Mouse (Mus musculus): ENCODE results near the gene Fam168a. TPM values are rescaled to one million over a fixed set of nuclear protein-coding genes. Genes with fewer than 3 reads are reported as not detected.

Fam168a gene
- polyA plus RNA-seq, 1 experiment from 2014 or later, result 36.3 TPM

GRCm38 (mm10) chr7:100674941-100675340 is 31.5 kb upstream of the Fam168a start:
- H3K9me3 ChIP-seq (ENCODE audit: control insufficient read depth, low read length), result no peaks in the 10 kb centered on the region
- no peak overlapping the region for H3K4me3 ChIP-seq (ENCODE audit: low read depth, low read length)
- no peak for ATAC-seq (ENCODE audit: low FRiP score)
- no peak overlapping the region for H3K27ac ChIP-seq (ENCODE audit: low read depth, low read length)
- WGBS, result 94% methylated on average over 2 of the region's 2 CpGs
- H3K27me3 ChIP-seq (ENCODE audit: control insufficient read depth, insufficient read depth, low read length), result no peaks in the 10 kb centered on the region
- H3K4me2 ChIP-seq, result no peak overlapping the region
- no peaks in the 10 kb centered on the region for H3K36me3 ChIP-seq (ENCODE audit: control insufficient read depth, insufficient read depth, low read length)
- no peak overlapping the region for H3K9ac ChIP-seq (ENCODE audit: low read length)
- H3K4me1 ChIP-seq (ENCODE audit: control insufficient read depth, insufficient read depth, low read length), result no peaks in the 10 kb centered on the region
- no peak for DNase-seq (ENCODE audit: low spot score, missing footprints)

GRCm38 (mm10) chr7:100678052-100678451 is 28.4 kb upstream of the Fam168a start:
- ATAC-seq (ENCODE audit: low FRiP score) (no peak), DNase-seq (ENCODE audit: low spot score, missing footprints) (no peak)
- Histone ChIP-seq H3K36me3 (ENCODE audit: control insufficient read depth, insufficient read depth, low read length) (no peaks in the 10 kb centered on the region), H3K9ac (ENCODE audit: low read length) (no peak overlapping the region), H3K27ac (ENCODE audit: low read depth, low read length) (no peak overlapping the region), H3K9me3 (ENCODE audit: control insufficient read depth, low read length) (no peaks in the 10 kb centered on the region), H3K4me2 (no peak overlapping the region), H3K4me3 (ENCODE audit: low read depth, low read length) (no peak overlapping the region), H3K27me3 (ENCODE audit: control insufficient read depth, insufficient read depth, low read length) (no peaks in the 10 kb centered on the region), H3K4me1 (ENCODE audit: control insufficient read depth, insufficient read depth, low read length) (no peaks in the 10 kb centered on the region)
- WGBS, result 81% methylated on average over 5 of the region's 5 CpGs

- Histone ChIP-seq H3K9ac (ENCODE audit: low read length) (no peak overlapping the region), H3K4me1 (ENCODE audit: control insufficient read depth, insufficient read depth, low read length) (no peaks in the 10 kb centered on the region), H3K27ac (ENCODE audit: low read depth, low read length) (no peak overlapping the region), H3K4me3 (ENCODE audit: low read depth, low read length) (no peak overlapping the region), H3K27me3 (ENCODE audit: control insufficient read depth, insufficient read depth, low read length) (no peaks in the 10 kb centered on the region), H3K9me3 (ENCODE audit: control insufficient read depth, low read length) (no peaks in the 10 kb centered on the region), H3K4me2 (no peak overlapping the region), H3K36me3 (ENCODE audit: control insufficient read depth, insufficient read depth, low read length) (no peaks in the 10 kb centered on the region)
- ATAC-seq (ENCODE audit: low FRiP score) (no peak), DNase-seq (ENCODE audit: low spot score, missing footprints) (no peak)
- 71% methylated on average over 15 of the region's 15 CpGs for WGBS
Measured at GRCm38 (mm10) chr7:100678948-100679880, 27.2 kb upstream of the Fam168a start.

GRCm38 (mm10) chr7:100681132-100681531 is 25.3 kb upstream of the Fam168a start:
- Histone ChIP-seq H3K9ac (ENCODE audit: low read length) (no peak overlapping the region), H3K36me3 (ENCODE audit: control insufficient read depth, insufficient read depth, low read length) (no peaks in the 10 kb centered on the region), H3K4me3 (ENCODE audit: low read depth, low read length) (no peak overlapping the region), H3K4me2 (no peak overlapping the region), H3K27me3 (ENCODE audit: control insufficient read depth, insufficient read depth, low read length) (no peaks in the 10 kb centered on the region), H3K4me1 (ENCODE audit: control insufficient read depth, insufficient read depth, low read length) (no peaks in the 10 kb centered on the region), H3K27ac (ENCODE audit: low read depth, low read length) (no peak overlapping the region), H3K9me3 (ENCODE audit: control insufficient read depth, low read length) (no peaks in the 10 kb centered on the region)
- 64% methylated on average over 5 of the region's 5 CpGs for WGBS
- ATAC-seq (ENCODE audit: low FRiP score) (no peak), DNase-seq (ENCODE audit: low spot score, missing footprints) (no peak)

- no peak for DNase-seq (ENCODE audit: low spot score, missing footprints)
- no peak for ATAC-seq (ENCODE audit: low FRiP score)
- WGBS, result 86% methylated on average over 1 of the region's 1 CpGs
- Histone ChIP-seq H3K27ac (ENCODE audit: low read depth, low read length) (no peak overlapping the region), H3K4me3 (ENCODE audit: low read depth, low read length) (no peak overlapping the region), H3K4me2 (no peak overlapping the region), H3K27me3 (ENCODE audit: control insufficient read depth, insufficient read depth, low read length) (no peaks in the 10 kb centered on the region), H3K9ac (ENCODE audit: low read length) (no peak overlapping the region), H3K9me3 (ENCODE audit: control insufficient read depth, low read length) (no peaks in the 10 kb centered on the region), H3K4me1 (ENCODE audit: control insufficient read depth, insufficient read depth, low read length) (no peaks in the 10 kb centered on the region), H3K36me3 (ENCODE audit: control insufficient read depth, insufficient read depth, low read length) (no peaks in the 10 kb centered on the region)
Measured at GRCm38 (mm10) chr7:100683241-100683640, 23.2 kb upstream of the Fam168a start.

GRCm38 (mm10) chr7:100684081-100684480 is 22.4 kb upstream of the Fam168a start:
- DNase-seq (ENCODE audit: low spot score, missing footprints), result no peak
- H3K4me1 ChIP-seq (ENCODE audit: control insufficient read depth, insufficient read depth, low read length), result no peaks in the 10 kb centered on the region
- no peaks in the 10 kb centered on the region for H3K36me3 ChIP-seq (ENCODE audit: control insufficient read depth, insufficient read depth, low read length)
- H3K27ac ChIP-seq (ENCODE audit: low read depth, low read length), result no peak overlapping the region
- no peaks in the 10 kb centered on the region for H3K27me3 ChIP-seq (ENCODE audit: control insufficient read depth, insufficient read depth, low read length)
- H3K4me3 ChIP-seq (ENCODE audit: low read depth, low read length), result no peak overlapping the region
- no peak overlapping the region for H3K4me2 ChIP-seq
- no peaks in the 10 kb centered on the region for H3K9me3 ChIP-seq (ENCODE audit: control insufficient read depth, low read length)
- no peak overlapping the region for H3K9ac ChIP-seq (ENCODE audit: low read length)
- no peak for ATAC-seq (ENCODE audit: low FRiP score)
- 74% methylated on average over 5 of the region's 5 CpGs for WGBS

- H3K27ac ChIP-seq (ENCODE audit: low read depth, low read length), result no peak overlapping the region
- H3K4me2 ChIP-seq, result no peak overlapping the region
- H3K4me3 ChIP-seq (ENCODE audit: low read depth, low read length), result no peak overlapping the region
- H3K27me3 ChIP-seq (ENCODE audit: control insufficient read depth, insufficient read depth, low read length), result no peaks in the 10 kb centered on the region
- ATAC-seq (ENCODE audit: low FRiP score), result no peak
- H3K4me1 ChIP-seq (ENCODE audit: control insufficient read depth, insufficient read depth, low read length), result no peaks in the 10 kb centered on the region
- DNase-seq (ENCODE audit: low spot score, missing footprints), result peak; percentile 94
- WGBS, result 62% methylated on average over 7 of the region's 7 CpGs
- no peak overlapping the region for H3K9ac ChIP-seq (ENCODE audit: low read length)
- no peaks in the 10 kb centered on the region for H3K9me3 ChIP-seq (ENCODE audit: control insufficient read depth, low read length)
- no peaks in the 10 kb centered on the region for H3K36me3 ChIP-seq (ENCODE audit: control insufficient read depth, insufficient read depth, low read length)
Measured at GRCm38 (mm10) chr7:100684538-100684937, 21.9 kb upstream of the Fam168a start.

GRCm38 (mm10) chr7:100685061-100686030 is 21.1 kb upstream of the Fam168a start:
- no peaks in the 10 kb centered on the region for H3K9me3 ChIP-seq (ENCODE audit: control insufficient read depth, low read length)
- no peaks in the 10 kb centered on the region for H3K4me1 ChIP-seq (ENCODE audit: control insufficient read depth, insufficient read depth, low read length)
- peak; percentile 95 for DNase-seq (ENCODE audit: low spot score, missing footprints)
- no peak overlapping the region for H3K27ac ChIP-seq (ENCODE audit: low read depth, low read length)
- ATAC-seq (ENCODE audit: low FRiP score), result peak; percentile 54; the same call in 1 of the 2 replicates
- no peaks in the 10 kb centered on the region for H3K27me3 ChIP-seq (ENCODE audit: control insufficient read depth, insufficient read depth, low read length)
- H3K9ac ChIP-seq (ENCODE audit: low read length), result no peak overlapping the region
- no peak overlapping the region for H3K4me3 ChIP-seq (ENCODE audit: low read depth, low read length)
- H3K36me3 ChIP-seq (ENCODE audit: control insufficient read depth, insufficient read depth, low read length), result no peaks in the 10 kb centered on the region
- H3K4me2 ChIP-seq, result no peak overlapping the region
- 41% methylated on average over 13 of the region's 13 CpGs for WGBS

- H3K9ac ChIP-seq (ENCODE audit: low read length), result no peak overlapping the region
- no peak overlapping the region for H3K4me2 ChIP-seq
- no peaks in the 10 kb centered on the region for H3K9me3 ChIP-seq (ENCODE audit: control insufficient read depth, low read length)
- no peak overlapping the region for H3K27ac ChIP-seq (ENCODE audit: low read depth, low read length)
- H3K4me3 ChIP-seq (ENCODE audit: low read depth, low read length), result no peak overlapping the region
- DNase-seq (ENCODE audit: low spot score, missing footprints) (no peak), ATAC-seq (ENCODE audit: low FRiP score) (no peak)
- H3K36me3 ChIP-seq (ENCODE audit: control insufficient read depth, insufficient read depth, low read length), result no peaks in the 10 kb centered on the region
- H3K4me1 ChIP-seq (ENCODE audit: control insufficient read depth, insufficient read depth, low read length), result no peaks in the 10 kb centered on the region
- 88% methylated on average over 7 of the region's 7 CpGs for WGBS
- no peaks in the 10 kb centered on the region for H3K27me3 ChIP-seq (ENCODE audit: control insufficient read depth, insufficient read depth, low read length)
Measured at GRCm38 (mm10) chr7:100688471-100688870, 18.0 kb upstream of the Fam168a start.
